In the genomic region with DNA sequence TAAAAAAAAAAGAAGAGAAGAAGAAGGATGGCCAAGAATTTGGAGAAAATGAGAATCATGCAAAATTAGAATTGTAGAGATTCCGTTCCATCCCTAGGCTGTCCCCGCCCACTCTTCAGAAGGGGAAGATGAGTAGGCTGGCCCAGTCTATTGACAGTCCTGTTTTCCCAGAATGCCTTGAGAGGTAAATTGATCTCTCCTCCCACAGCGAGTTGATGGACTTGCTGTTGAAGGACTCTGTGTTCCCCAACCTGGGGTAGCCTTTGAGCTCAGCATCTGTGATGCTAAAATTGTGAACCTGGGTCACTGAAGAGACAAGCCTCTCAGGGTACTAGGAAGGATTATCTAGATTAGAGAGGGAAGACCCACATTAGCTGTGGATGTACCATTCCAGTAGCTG, we compare ENCODE assay signal across 22 mouse cellular contexts. TPM values are rescaled to one million over a fixed set of nuclear protein-coding genes. Genes with fewer than 3 reads are reported as not detected.
DNase-seq lines count a peak whose midpoint lies in the region; ATAC-seq and TF ChIP-seq lines count a peak whose summit lies in the region.
"Had no signal": no experiment of that assay in that cellular context is flagged by ENCODE, and none has a peak within 500 bp of the region (broad histone marks: within the 10 kb centered on the region; RNA-seq: fewer than 3 reads in every experiment).

No protein-coding gene starts in this region.

- H3K4me2 ChIP-seq in liver, embryonic 11.5 days, result no peak overlapping the region
- no peak overlapping the region for H3K4me2 ChIP-seq in liver, postnatal 0 days (ENCODE audit: low read depth, low read length)

- DNase-seq in liver, adult 2 months (ENCODE audit: extremely low read depth, low read depth, low spot score), result peak; percentile 78
- no peak for DNase-seq in liver, embryonic 11.5 days (ENCODE audit: low spot score)
- DNase-seq in liver, postnatal 0 days, result no peak
- no peak for DNase-seq in liver
- DNase-seq: adrenal gland, adult 2 months; adrenal gland, adult 8-10 months; adrenal gland, postnatal 10 days; adrenal gland, postnatal 14 days; adrenal gland, postnatal 25 days; adrenal gland, postnatal 36 days; B cell, adult 2 months; cerebellum, adult 11 months; cerebellum, adult 11-12 months; cerebellum, adult 18-20 months had no signal

- no peak for TF ChIP-seq POLR2A in liver, adult 2 months (IDR thresholded peaks at IDR 0.05; ENCODE audit: extremely low read depth, insufficient read depth, low read length)

- H3K27ac ChIP-seq in liver, adult 2 months (replicated peaks; ENCODE audit: insufficient read depth, low read depth, low read length), result peak overlapping the region; percentile 84
- H3K27ac ChIP-seq in liver, embryonic 11.5 days (ENCODE audit: low read depth, low read length), result no peak overlapping the region
- H3K27ac ChIP-seq in liver, postnatal 0 days (ENCODE audit: low read depth), result peak overlapping the region; percentile 60

- no peak for ATAC-seq in liver, embryonic 11.5 days (replicated peaks; ENCODE audit: low FRiP score)
- ATAC-seq in liver, postnatal 0 days, result peak; percentile 56
- ATAC-seq: activated CD4-positive, CD25-positive, alpha-beta regulatory T cell, adult 4 months; CD4-positive, CD25-positive, alpha-beta regulatory T cell, adult 4 months; Patski had no signal

- H3K9ac ChIP-seq in liver, adult 2 months (ENCODE audit: low read depth, low read length), result no peak overlapping the region
- H3K9ac ChIP-seq in liver, embryonic 11.5 days (ENCODE audit: low read depth, low read length), result no peak overlapping the region
- H3K9ac ChIP-seq in liver, postnatal 0 days (replicated peaks), result no peak overlapping the region

- peaks cover 4% of the 10 kb centered on the region; the same call in 1 of the 2 replicates for H3K79me2 ChIP-seq in liver, adult 2 months (ENCODE audit: control insufficient read depth, insufficient read depth, low read length)

- peaks cover 19% of the 10 kb centered on the region for H3K36me3 ChIP-seq in liver, adult 2 months (ENCODE audit: control insufficient read depth, insufficient read depth, low read length)
- H3K36me3 ChIP-seq in liver, embryonic 11.5 days (ENCODE audit: control insufficient read depth, insufficient read depth, low read length), result no peaks in the 10 kb centered on the region
- H3K36me3 ChIP-seq in liver, postnatal 0 days (replicated peaks; ENCODE audit: insufficient read depth, low read length), result 0 out of 2 replicates have a peak, but pooled peaks cover 2% of the 10 kb centered on the region
- H3K36me3 ChIP-seq: G1E had no signal

- TF ChIP-seq CTCF in liver, adult 2 months (IDR thresholded peaks at IDR 0.05; ENCODE audit: low read depth, low read length), result no peak
- no peak for TF ChIP-seq CTCF in liver, postnatal 0 days (IDR thresholded peaks at IDR 0.05; ENCODE audit: low read depth)

- no peaks in the 10 kb centered on the region for H3K9me3 ChIP-seq in liver, embryonic 11.5 days (ENCODE audit: control insufficient read depth, low read length)
- no peaks in the 10 kb centered on the region for H3K9me3 ChIP-seq in liver, postnatal 0 days (ENCODE audit: low read length)
- H3K9me3 ChIP-seq: G1E had no signal

- no peak overlapping the region for H3K4me3 ChIP-seq in liver, adult 2 months (ENCODE audit: insufficient read depth, low read depth, low read length)
- H3K4me3 ChIP-seq in liver, embryonic 11.5 days (ENCODE audit: low read depth, low read length), result no peak overlapping the region
- no peak overlapping the region for H3K4me3 ChIP-seq in liver, postnatal 0 days (ENCODE audit: low read depth, low read length)

- H3K4me1 ChIP-seq in liver, adult 2 months (ENCODE audit: control insufficient read depth, insufficient read depth, low read length), result peaks cover 27% of the 10 kb centered on the region
- H3K4me1 ChIP-seq in liver, embryonic 11.5 days (replicated peaks; ENCODE audit: control insufficient read depth, insufficient read depth, low read length), result no peaks in the 10 kb centered on the region
- peaks cover 12% of the 10 kb centered on the region for H3K4me1 ChIP-seq in liver, postnatal 0 days (ENCODE audit: insufficient read depth)

- WGBS in liver, adult 2 months, result 28% methylated on average over 3 of the region's 3 CpGs
- whole genome bisulfite sequencing in liver, embryonic 11.5 days, result 80% methylated on average over 3 of the region's 3 CpGs
- WGBS in liver, postnatal 0 days (ENCODE audit: insufficient replicate concordance), result 70% methylated on average over 3 of the region's 3 CpGs

- TF ChIP-seq EP300 in liver, postnatal 0 days (IDR thresholded peaks at IDR 0.05; ENCODE audit: low read depth), result peak; percentile 61

- H3K27me3 ChIP-seq in liver, adult 2 months (ENCODE audit: control insufficient read depth, insufficient read depth, low read length), result no peaks in the 10 kb centered on the region
- H3K27me3 ChIP-seq in liver, embryonic 11.5 days (replicated peaks; ENCODE audit: control insufficient read depth, insufficient read depth, low read length), result no peaks in the 10 kb centered on the region
- no peaks in the 10 kb centered on the region for H3K27me3 ChIP-seq in liver, postnatal 0 days (ENCODE audit: insufficient read depth, low read length)
- H3K27me3 ChIP-seq: Patski had no signal

RNA-seq across cellular contexts. Expression of a gene that starts 1.9 kb away (rescaled TPM):
- total RNA-seq in liver, adult 2 months (2014; rRNA removed), result 603 and 791 TPM in 2 replicates
- polyA plus RNA-seq in liver, adult 2 months (2012; rRNA removed), result 335 and 492 TPM in 2 replicates
- 57.8 and 64.8 TPM in 2 replicates for polyA plus RNA-seq in liver, embryonic 11.5 days (2014; fragmentation: Nextera tagmentation; extraction: Ambion mirVana)
- polyA plus RNA-seq in liver, postnatal 0 days (2015; fragmentation: Nextera tagmentation; extraction: Ambion mirVana), result 1,712 and 1,929 TPM in 2 replicates
- total RNA-seq: CH12.LX, G1E, MEL had no signal
- polyA plus RNA-seq: activated CD4-positive, CD25-positive, alpha-beta regulatory T cell, adult 4 months; CD4-positive, CD25-positive, alpha-beta regulatory T cell, adult 4 months; G1E had no signal

RNA-seq across cellular contexts. Expression of a gene that starts 17.6 kb away (rescaled TPM):
- total RNA-seq in liver, adult 2 months (2014; rRNA removed), result 544 and 683 TPM in 2 replicates
- 457 and 504 TPM in 2 replicates for polyA plus RNA-seq in liver, adult 2 months (2012; rRNA removed)
- polyA plus RNA-seq in liver, embryonic 11.5 days (2014; fragmentation: Nextera tagmentation; extraction: Ambion mirVana), result 16.3 and 17.4 TPM in 2 replicates
- 173 and 210 TPM in 2 replicates for polyA plus RNA-seq in liver, postnatal 0 days (2015; fragmentation: Nextera tagmentation; extraction: Ambion mirVana)
- total RNA-seq: adrenal gland, adult 18-20 months; adrenal gland, postnatal 25 days; CH12.LX; G1E; MEL had no signal
- polyA plus RNA-seq: activated CD4-positive, CD25-positive, alpha-beta regulatory T cell, adult 4 months; C2C12; CD4-positive, CD25-positive, alpha-beta regulatory T cell, adult 4 months; G1E had no signal

RNA-seq across cellular contexts. Expression of a gene that starts 25.7 kb away (rescaled TPM):
- 6.7 and 7.5 TPM in 2 replicates for total RNA-seq in liver, adult 2 months (2014; rRNA removed)
- 2.9 and 3.1 TPM in 2 replicates for polyA plus RNA-seq in liver, adult 2 months (2012; rRNA removed)
- polyA plus RNA-seq in liver, embryonic 11.5 days (2014; fragmentation: Nextera tagmentation; extraction: Ambion mirVana), result 13.2 and 14.3 TPM in 2 replicates
- polyA plus RNA-seq in liver, postnatal 0 days (2015; fragmentation: Nextera tagmentation; extraction: Ambion mirVana), result 2.8 and 3.1 TPM in 2 replicates

RNA-seq across cellular contexts. Expression of a gene that starts 39.2 kb away (rescaled TPM):
- 1,004 and 1,280 TPM in 2 replicates for total RNA-seq in liver, adult 2 months (2014; rRNA removed)
- polyA plus RNA-seq in liver, adult 2 months (2012; rRNA removed), result 1,016 and 1,052 TPM in 2 replicates
- polyA plus RNA-seq in liver, embryonic 11.5 days (2014; fragmentation: Nextera tagmentation; extraction: Ambion mirVana), result 3.4 and 4.4 TPM in 2 replicates
- 631 and 661 TPM in 2 replicates for polyA plus RNA-seq in liver, postnatal 0 days (2015; fragmentation: Nextera tagmentation; extraction: Ambion mirVana)
- total RNA-seq: CH12.LX, MEL had no signal
- polyA plus RNA-seq: activated CD4-positive, CD25-positive, alpha-beta regulatory T cell, adult 4 months; CD4-positive, CD25-positive, alpha-beta regulatory T cell, adult 4 months; G1E had no signal

RNA-seq across cellular contexts. Expression of a gene that starts 46.5 kb away (rescaled TPM):
- 1.0 and 2.3 TPM in 2 replicates for total RNA-seq in liver, adult 2 months (2014; rRNA removed)
- polyA plus RNA-seq in liver, adult 2 months (2012; rRNA removed), result 4.1 and 4.4 TPM in 2 replicates
- 0.25 and 0.45 TPM in 2 replicates for polyA plus RNA-seq in liver, embryonic 11.5 days (2014; fragmentation: Nextera tagmentation; extraction: Ambion mirVana)
- 5.4 and 6.0 TPM in 2 replicates for polyA plus RNA-seq in liver, postnatal 0 days (2015; fragmentation: Nextera tagmentation; extraction: Ambion mirVana)
